Mouse (Mus musculus) ES-Bruce4 (cell line): ENCODE results near the gene Tex12. TPM values are rescaled to one million over a fixed set of nuclear protein-coding genes. Genes with fewer than 3 reads are reported as not detected.
A peak's percentile ranks its signal among the peaks of the same experiment; 100 is the strongest.

Experiments used
- H3K27ac ChIP-seq: 2 replicates; pipeline ENCODE4 v1.5.1; 2012; ENCODE audit warnings: low read length, inconsistent platforms; ENCODE audit not compliant: insufficient read depth
- H3K27me3 ChIP-seq: 2 replicates; pipeline ENCODE4 v1.6.1; 2012; ENCODE audit warnings: mild to moderate bottlenecking, low read length, inconsistent platforms; ENCODE audit not compliant: control insufficient read depth, poor library complexity, insufficient read depth, severe bottlenecking
- H3K36me3 ChIP-seq: 2 replicates; pipeline ENCODE4 v1.6.1; 2012; ENCODE audit warnings: inconsistent platforms, mild to moderate bottlenecking, low read length, moderate library complexity; ENCODE audit not compliant: control insufficient read depth, poor library complexity, insufficient read depth, severe bottlenecking
- H3K4me1 ChIP-seq: one replicate; pipeline ENCODE4 v1.8.1; 2011; ENCODE audit warnings: low read length; ENCODE audit not compliant: control insufficient read depth, insufficient read depth
- H3K4me3 ChIP-seq: 2 replicates; pipeline ENCODE4 v1.5.1; 2011; ENCODE audit warnings: low read depth, mild to moderate bottlenecking, low read length
- H3K9ac ChIP-seq: 2 replicates; pipeline ENCODE4 v1.6.1; 2012; ENCODE audit warnings: low read depth, mild to moderate bottlenecking, inconsistent platforms; ENCODE audit not compliant: poor library complexity, severe bottlenecking
- H3K9me3 ChIP-seq: replicated peaks from 2 replicates; pipeline ENCODE4 v1.6.1; 2012; ENCODE audit warnings: mild to moderate bottlenecking, low read length, inconsistent platforms; ENCODE audit not compliant: control insufficient read depth, poor library complexity, insufficient read depth, severe bottlenecking
- CTCF ChIP-seq: IDR thresholded peaks from one replicate; pipeline ENCODE4 v1.8.1; 2011; ENCODE audit warnings: low read depth, low read length
- EP300 ChIP-seq: IDR thresholded peaks from 2 replicates; pipeline ENCODE4 v1.6.1; 2011; ENCODE audit warnings: low read depth, low read length; ENCODE audit not compliant: insufficient read depth
- POLR2A ChIP-seq: IDR thresholded peaks from one replicate; pipeline ENCODE4 v1.8.1; 2011; ENCODE audit warnings: low read length; ENCODE audit not compliant: insufficient read depth
- polyA plus RNA-seq: library from polyadenylated mRNA; stranded (reverse); fragments of >200 nt; gene quantifications from 2 replicates; pipeline ENCODE4 v1.2.4, GENCODE M21; 2011; ENCODE audit warnings: low read depth; ENCODE audit not compliant: missing spikeins, insufficient read depth, insufficient read length

The Tex12 gene
- polyA plus RNA-seq, 1 experiment = not detected

- H3K9me3 ChIP-seq = no peaks in the 10 kb centered on the region
- no peaks in the 10 kb centered on the region for H3K27me3 ChIP-seq
- TF ChIP-seq CTCF (no peak), POLR2A (no peak), EP300 (no peak)
- H3K4me3 ChIP-seq = no peak overlapping the region
- no peak overlapping the region for H3K27ac ChIP-seq
- H3K9ac ChIP-seq = no peak overlapping the region
- H3K4me1 ChIP-seq = no peaks in the 10 kb centered on the region
- H3K36me3 ChIP-seq = peaks cover 36% of the 10 kb centered on the region
These were observed 40.4 kb upstream of the Tex12 start for GRCm38 (mm10) chr9:50601536-50601935.

- Histone ChIP-seq H3K36me3 (peaks cover 37% of the 10 kb centered on the region), H3K27ac (no peak overlapping the region), H3K4me1 (no peaks in the 10 kb centered on the region), H3K9me3 (no peaks in the 10 kb centered on the region), H3K9ac (no peak overlapping the region), H3K27me3 (no peaks in the 10 kb centered on the region), H3K4me3 (no peak overlapping the region)
- TF ChIP-seq EP300 = no peak
- no peak for TF ChIP-seq POLR2A
- no peak for TF ChIP-seq CTCF
These were observed 35.8 kb upstream of the Tex12 start for GRCm38 (mm10) chr9:50596973-50597372.

GRCm38 (mm10) chr9:50594794-50595417 lies 33.8 kb upstream of the Tex12 start:
- H3K36me3 ChIP-seq = peaks cover 33% of the 10 kb centered on the region
- TF ChIP-seq CTCF = no peak
- TF ChIP-seq POLR2A = no peak
- TF ChIP-seq EP300 = no peak
- no peaks in the 10 kb centered on the region for H3K27me3 ChIP-seq
- no peak overlapping the region for H3K4me3 ChIP-seq
- no peaks in the 10 kb centered on the region for H3K9me3 ChIP-seq
- H3K9ac ChIP-seq = no peak overlapping the region
- H3K27ac ChIP-seq = no peak overlapping the region
- no peaks in the 10 kb centered on the region for H3K4me1 ChIP-seq

DNA sequence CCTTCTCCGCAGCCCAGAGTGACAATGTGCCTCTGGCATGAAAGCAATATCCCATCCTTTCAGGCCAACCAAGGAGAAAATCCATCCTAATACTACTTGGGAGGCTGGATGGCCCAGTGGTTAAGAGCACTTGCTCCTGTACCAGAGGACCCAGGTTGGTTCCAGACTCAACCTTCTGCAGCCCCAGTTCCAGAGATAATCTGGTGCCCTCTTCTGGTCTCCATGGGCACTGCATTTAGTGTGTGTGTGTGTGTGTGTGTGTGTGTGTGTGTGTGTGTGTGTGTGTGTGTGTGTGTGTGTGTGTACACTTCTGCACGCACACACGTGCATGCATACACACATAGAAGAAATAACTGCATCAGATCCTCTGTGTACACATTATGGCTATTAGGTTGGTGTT lies 32.4 kb upstream of the Tex12 start:
- Histone ChIP-seq H3K27me3 (no peaks in the 10 kb centered on the region), H3K4me1 (no peaks in the 10 kb centered on the region), H3K9me3 (no peaks in the 10 kb centered on the region), H3K27ac (no peak overlapping the region), H3K36me3 (peaks cover 27% of the 10 kb centered on the region), H3K4me3 (no peak overlapping the region), H3K9ac (no peak overlapping the region)
- TF ChIP-seq CTCF (peak; percentile 56), POLR2A (no peak)

DNA sequence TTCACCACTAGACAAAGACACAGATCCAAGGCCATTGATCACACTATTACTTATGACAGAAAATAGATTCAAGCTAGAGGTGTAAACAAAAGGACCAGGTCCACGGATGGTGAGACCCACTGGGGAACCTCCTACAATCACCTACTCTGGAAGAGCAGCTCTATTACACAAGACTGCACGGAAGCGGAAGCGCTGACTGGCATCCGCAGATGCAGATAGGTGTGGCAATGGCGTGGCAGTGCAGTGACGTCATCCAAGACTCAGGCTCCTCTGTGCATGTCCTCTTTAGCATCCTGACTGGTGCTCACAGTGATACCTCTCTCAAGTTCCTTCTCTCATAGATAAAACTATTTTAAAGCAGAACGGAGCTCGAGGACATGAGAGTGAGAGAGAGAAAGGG lies 31.8 kb upstream of the Tex12 start:
- H3K36me3 ChIP-seq = peaks cover 22% of the 10 kb centered on the region
- no peak overlapping the region for H3K9ac ChIP-seq
- H3K4me1 ChIP-seq = no peaks in the 10 kb centered on the region
- TF ChIP-seq POLR2A (no peak), CTCF (no peak), EP300 (no peak)
- no peak overlapping the region for H3K27ac ChIP-seq
- no peak overlapping the region for H3K4me3 ChIP-seq
- no peaks in the 10 kb centered on the region for H3K27me3 ChIP-seq
- no peaks in the 10 kb centered on the region for H3K9me3 ChIP-seq

DNA sequence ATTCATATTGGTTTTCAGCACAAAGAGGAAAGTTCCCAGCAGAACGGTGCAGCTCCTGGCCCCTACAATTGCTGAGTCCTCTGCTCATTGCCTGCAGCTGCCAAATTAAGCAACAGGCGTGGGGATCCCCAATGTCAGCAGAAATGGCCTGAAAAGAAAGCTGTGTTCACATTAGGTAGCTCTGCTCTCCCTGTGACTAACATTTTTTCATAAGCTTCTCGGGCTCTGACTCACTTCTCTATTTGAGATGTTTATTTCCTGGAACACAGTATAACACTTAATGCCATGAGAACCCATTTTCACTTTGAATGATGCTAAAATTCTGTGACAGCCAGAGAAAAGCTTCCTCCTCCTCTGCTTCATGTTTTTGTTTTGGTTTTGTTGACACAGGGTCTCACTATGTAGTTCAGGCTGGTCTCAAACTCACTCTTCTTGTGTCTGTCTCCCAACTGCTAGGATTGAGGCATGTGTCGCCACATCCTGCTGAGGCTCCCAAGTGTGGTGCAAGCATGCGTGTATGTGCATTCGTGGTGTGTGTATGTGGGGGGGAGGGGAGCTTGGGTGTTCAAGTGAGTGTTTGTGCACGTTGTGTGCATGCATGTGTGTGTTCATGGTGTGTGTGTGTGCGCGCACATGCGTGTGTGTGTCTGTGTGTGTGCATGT lies 29.9 kb upstream of the Tex12 start:
- Histone ChIP-seq H3K9ac (no peak overlapping the region), H3K4me1 (no peaks in the 10 kb centered on the region), H3K9me3 (no peaks in the 10 kb centered on the region), H3K36me3 (peaks cover 5% of the 10 kb centered on the region), H3K27ac (no peak overlapping the region), H3K27me3 (no peaks in the 10 kb centered on the region), H3K4me3 (no peak overlapping the region)
- TF ChIP-seq CTCF = no peak
- TF ChIP-seq EP300 = no peak
- TF ChIP-seq POLR2A = no peak
